Mouse (Mus musculus) embryonic facial prominence, embryonic 15.5 days (tissue): ENCODE data around the gene Elavl2. TPM values are rescaled to one million over a fixed set of nuclear protein-coding genes. Genes with fewer than 3 reads are reported as not detected.
A peak's percentile ranks its signal among the peaks of the same experiment; 100 is the strongest.

Experiments
- ATAC-seq: fragments of 200-750 bp; cut with Nextera tagmentation; 2 replicates; pipeline ENCODE4 v1.8.0; 2017; ENCODE audit warnings: low read depth, moderate TSS enrichment; ENCODE audit not compliant: insufficient number of reproducible peaks, low FRiP score, low TSS enrichment
- H3K27ac ChIP-seq: fragments of 300-500 bp; sonication (generic); replicated peaks from 2 replicates; pipeline ENCODE4 v1.5.1; 2015; ENCODE audit warnings: mild to moderate bottlenecking, inconsistent platforms
- H3K27me3 ChIP-seq: fragments of 300-500 bp; sonication (generic); 2 replicates; pipeline ENCODE4 v1.6.1; 2015; ENCODE audit warnings: inconsistent platforms
- H3K36me3 ChIP-seq: fragments of 300-500 bp; sonication (generic); 2 replicates; pipeline ENCODE4 v1.6.1; 2015; ENCODE audit warnings: mild to moderate bottlenecking, inconsistent platforms
- H3K4me1 ChIP-seq: fragments of 300-500 bp; sonication (generic); 2 replicates; pipeline ENCODE4 v1.6.1; 2015; ENCODE audit warnings: inconsistent platforms
- H3K4me2 ChIP-seq: fragments of 300-500 bp; sonication (generic); replicated peaks from 2 replicates; pipeline ENCODE4 v1.6.1; 2015; ENCODE audit warnings: mild to moderate bottlenecking, inconsistent platforms
- H3K4me3 ChIP-seq: fragments of 300-500 bp; sonication (generic); replicated peaks from 2 replicates; pipeline ENCODE4 v1.5.1; 2015; ENCODE audit warnings: mild to moderate bottlenecking, inconsistent platforms
- H3K9ac ChIP-seq: fragments of 300-500 bp; sonication (generic); 2 replicates; pipeline ENCODE4 v1.6.1; 2015; ENCODE audit warnings: inconsistent platforms
- H3K9me3 ChIP-seq: fragments of 300-500 bp; sonication (generic); replicated peaks from 2 replicates; pipeline ENCODE4 v1.6.1; 2016; ENCODE audit warnings: inconsistent platforms
- WGBS: fragments of 180-500 bp; shearing (Covaris S2); methylation state at CpG from one replicate; pipeline ENCODE4 v1.1.7; 2015; 5-methylcytosine and 5-hydroxymethylcytosine counted together
- polyA plus RNA-seq: library from polyadenylated mRNA; unstranded; fragments of >200 nt; fragmentation: Nextera tagmentation; extraction: Ambion mirVana; gene quantifications from 2 replicates; pipeline ENCODE4 v1.2.1, GENCODE M21; 2015

The Elavl2 gene
- polyA plus RNA-seq, 1 experiment from 2014 or later: 4.4 TPM

DNA sequence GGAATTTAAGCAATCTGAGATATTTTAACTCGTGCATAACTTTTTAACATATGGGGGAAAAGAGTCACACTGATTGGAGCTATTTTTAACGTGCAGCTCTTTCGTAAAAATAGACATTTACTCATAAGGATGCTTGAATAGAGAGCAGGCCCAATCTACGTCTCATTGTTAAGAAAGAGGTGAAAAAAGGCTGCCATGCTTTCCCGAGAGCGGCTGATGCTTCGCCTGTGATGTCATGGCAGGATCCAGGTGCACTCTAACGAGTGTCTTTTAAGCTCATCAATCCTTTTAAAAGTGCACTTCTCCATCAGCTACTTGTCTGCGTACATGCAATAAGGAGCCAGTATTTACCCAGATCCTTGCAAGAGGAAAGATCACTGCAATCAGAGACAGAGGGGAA, 156.0 kb downstream of the Elavl2 start:
- Histone ChIP-seq H3K27me3 (no peaks in the 10 kb centered on the region), H3K27ac (no peak overlapping the region), H3K4me2 (no peak overlapping the region), H3K4me3 (no peak overlapping the region), H3K4me1 (no peaks in the 10 kb centered on the region), H3K36me3 (no peaks in the 10 kb centered on the region), H3K9me3 (no peaks in the 10 kb centered on the region), H3K9ac (no peak overlapping the region)
- 58% methylated on average over 9 of the region's 9 CpGs for WGBS
- no peak for ATAC-seq

DNA sequence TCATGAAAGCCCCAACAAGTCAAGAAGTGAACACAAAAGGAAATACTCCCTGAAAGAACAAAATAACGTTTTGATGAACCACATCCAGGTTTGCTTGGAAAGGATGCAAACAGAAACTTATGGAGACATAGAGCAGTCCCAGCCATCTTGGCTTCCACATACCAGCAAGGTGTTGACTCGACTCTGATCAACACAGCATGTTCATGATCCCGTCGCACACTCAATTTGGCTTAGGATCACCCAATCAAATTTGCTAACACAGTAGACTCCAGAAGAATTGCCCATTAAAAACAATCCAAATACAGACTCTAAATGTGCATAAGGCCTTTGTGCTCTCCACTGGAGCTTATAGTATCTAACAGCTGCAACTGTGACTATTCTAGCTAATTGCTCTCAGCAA, 156.7 kb downstream of the Elavl2 start:
- no peak overlapping the region for H3K4me3 ChIP-seq
- H3K27me3 ChIP-seq: no peaks in the 10 kb centered on the region
- H3K36me3 ChIP-seq: no peaks in the 10 kb centered on the region
- no peaks in the 10 kb centered on the region for H3K4me1 ChIP-seq
- H3K27ac ChIP-seq: no peak overlapping the region
- no peaks in the 10 kb centered on the region for H3K9me3 ChIP-seq
- no peak overlapping the region for H3K4me2 ChIP-seq
- WGBS: 86% methylated on average over 4 of the region's 4 CpGs
- no peak for ATAC-seq
- H3K9ac ChIP-seq: no peak overlapping the region

GRCm38 (mm10) chr4:91238739-91239485, 161.7 kb downstream of the Elavl2 start:
- 79% methylated on average over 6 of the region's 6 CpGs for WGBS
- no peak overlapping the region for H3K4me2 ChIP-seq
- 0 out of 2 replicates have a peak, but pooled peaks cover 4% of the 10 kb centered on the region for H3K4me1 ChIP-seq
- ATAC-seq: no peak
- no peaks in the 10 kb centered on the region for H3K27me3 ChIP-seq
- H3K4me3 ChIP-seq: no peak overlapping the region
- H3K36me3 ChIP-seq: no peaks in the 10 kb centered on the region
- no peaks in the 10 kb centered on the region for H3K9me3 ChIP-seq
- no peak overlapping the region for H3K9ac ChIP-seq
- no peak overlapping the region for H3K27ac ChIP-seq

DNA sequence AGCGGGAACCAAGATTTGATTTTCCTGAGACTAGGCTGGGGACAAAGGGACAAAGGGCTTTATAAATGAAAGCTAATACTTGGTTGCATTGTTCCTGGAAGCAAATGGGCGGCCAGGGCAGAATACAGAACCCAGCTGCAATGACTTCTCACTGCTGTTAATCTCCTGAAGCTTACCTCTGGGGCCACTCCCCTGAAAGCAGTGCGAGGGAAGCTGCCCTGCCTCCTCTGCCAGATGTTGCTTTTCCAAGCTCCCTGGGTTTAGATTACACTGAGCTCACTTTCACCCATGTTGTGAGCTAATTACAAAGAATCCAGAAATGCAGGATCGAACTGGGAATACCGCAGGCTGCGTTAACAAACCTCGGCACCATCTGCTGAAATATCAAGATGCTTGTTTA, 163.6 kb downstream of the Elavl2 start:
- Histone ChIP-seq H3K9ac (no peak overlapping the region), H3K36me3 (no peaks in the 10 kb centered on the region), H3K27ac (no peak overlapping the region), H3K4me1 (0 out of 2 replicates have a peak, but pooled peaks cover 4% of the 10 kb centered on the region), H3K9me3 (no peaks in the 10 kb centered on the region), H3K4me3 (no peak overlapping the region), H3K4me2 (no peak overlapping the region; the same call in 1 of the 2 replicates), H3K27me3 (no peaks in the 10 kb centered on the region)
- 19% methylated on average over 7 of the region's 7 CpGs for WGBS
- no peak for ATAC-seq

DNA sequence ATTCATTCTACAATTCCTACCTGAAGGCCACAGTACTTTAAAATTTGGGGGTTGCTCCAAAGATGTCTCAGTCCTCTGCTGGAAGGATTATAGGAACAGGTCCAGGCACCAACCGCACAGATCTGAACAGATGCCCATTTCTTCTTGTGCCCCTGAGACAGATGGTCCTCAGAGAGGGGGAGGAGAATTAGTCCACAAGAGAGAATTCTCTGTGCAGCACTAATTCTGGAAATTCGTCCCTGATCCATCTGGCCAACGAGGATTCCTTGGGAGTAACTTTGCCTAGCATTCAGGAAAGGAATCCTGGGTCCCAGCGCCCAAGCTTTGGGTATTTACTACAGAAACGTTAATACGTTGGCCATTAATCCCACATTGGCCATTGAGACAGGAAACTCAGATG, 165.6 kb downstream of the Elavl2 start:
- WGBS: 79% methylated on average over 6 of the region's 6 CpGs
- no peak for ATAC-seq

DNA sequence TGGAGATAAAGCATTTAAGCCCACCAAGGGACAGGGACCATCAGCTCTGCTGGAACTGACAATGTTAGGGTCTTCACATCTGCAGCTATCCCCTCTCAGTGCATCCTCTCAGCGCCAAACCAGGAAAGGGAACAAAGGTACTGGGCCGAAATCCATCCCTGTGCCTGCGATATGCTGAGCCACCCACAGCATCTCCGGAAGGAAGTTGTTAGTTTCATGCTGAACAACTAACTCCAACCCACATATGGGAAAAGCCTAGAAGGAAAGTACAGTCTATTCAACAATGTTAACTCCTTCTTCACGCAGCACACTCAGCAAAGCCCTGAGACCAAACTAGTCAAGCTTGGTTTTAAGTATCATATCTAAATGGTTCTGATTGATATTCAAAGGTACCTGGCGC, 167.0 kb downstream of the Elavl2 start:
- H3K4me1 ChIP-seq: 0 out of 2 replicates have a peak, but pooled peaks cover 4% of the 10 kb centered on the region
- no peak for ATAC-seq
- H3K4me2 ChIP-seq: no peak overlapping the region
- no peak overlapping the region for H3K4me3 ChIP-seq
- no peak overlapping the region for H3K27ac ChIP-seq
- no peaks in the 10 kb centered on the region for H3K27me3 ChIP-seq
- no peak overlapping the region for H3K9ac ChIP-seq
- 85% methylated on average over 6 of the region's 6 CpGs for WGBS
- no peaks in the 10 kb centered on the region for H3K9me3 ChIP-seq
- H3K36me3 ChIP-seq: no peaks in the 10 kb centered on the region

More for the DNA sequence above, 165.6 kb downstream of the Elavl2 start:
- Histone ChIP-seq H3K36me3 (no peaks in the 10 kb centered on the region), H3K4me2 (no peak overlapping the region), H3K9ac (no peak overlapping the region), H3K4me1 (0 out of 2 replicates have a peak, but pooled peaks cover 4% of the 10 kb centered on the region), H3K27me3 (no peaks in the 10 kb centered on the region), H3K4me3 (no peak overlapping the region), H3K9me3 (no peaks in the 10 kb centered on the region), H3K27ac (no peak overlapping the region)

DNA sequence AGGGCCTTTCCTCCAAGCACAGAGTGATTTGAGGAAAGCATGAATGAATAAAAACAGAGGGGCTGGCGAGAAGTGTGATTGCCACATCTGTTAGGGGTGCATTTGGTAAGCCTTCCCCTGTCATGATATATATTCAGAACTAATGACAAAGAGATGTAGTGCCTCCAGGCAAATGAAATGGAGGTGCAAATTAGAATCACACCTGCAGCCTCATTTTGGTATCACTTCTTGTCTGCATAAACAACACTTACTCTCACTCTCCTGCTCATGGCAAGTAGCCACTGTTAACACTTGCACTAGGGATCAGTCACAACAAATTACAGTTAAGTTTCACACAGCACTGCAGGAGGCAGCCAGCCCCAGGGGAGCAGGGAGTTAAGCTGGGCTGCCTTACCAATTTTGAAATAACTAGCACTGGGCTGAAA, 170.1 kb downstream of the Elavl2 start:
- ATAC-seq: 0 out of 2 replicates have a peak, but pooled peaks have one; percentile 47

DNA sequence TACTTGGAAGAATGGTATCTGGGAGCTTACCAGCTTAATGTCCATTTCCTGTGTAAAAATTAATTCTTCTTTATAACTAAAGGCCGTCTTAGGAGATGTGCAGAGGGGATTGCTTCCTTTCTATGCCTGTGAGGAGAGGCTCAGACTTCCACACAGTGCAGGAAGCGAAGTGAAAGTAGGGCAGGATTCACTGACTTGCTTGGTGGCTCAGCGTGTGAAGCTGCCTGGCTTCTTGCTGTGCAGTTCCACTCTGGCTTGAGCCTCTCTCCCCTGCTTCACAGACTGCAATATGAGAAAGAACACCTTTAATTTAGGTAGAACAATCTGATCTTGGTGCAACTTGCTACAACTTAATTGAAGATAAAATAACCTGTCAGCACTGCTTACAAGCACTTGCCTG, 172.2 kb downstream of the Elavl2 start:
- H3K4me2 ChIP-seq: no peak overlapping the region
- WGBS: 69% methylated on average over 3 of the region's 3 CpGs
- no peaks in the 10 kb centered on the region for H3K36me3 ChIP-seq
- H3K9me3 ChIP-seq: no peaks in the 10 kb centered on the region
- H3K9ac ChIP-seq: no peak overlapping the region
- no peak for ATAC-seq
- no peak overlapping the region for H3K4me3 ChIP-seq
- H3K27ac ChIP-seq: no peak overlapping the region
- no peaks in the 10 kb centered on the region for H3K4me1 ChIP-seq
- H3K27me3 ChIP-seq: no peaks in the 10 kb centered on the region

More for the DNA sequence above, 170.1 kb downstream of the Elavl2 start:
- Histone ChIP-seq H3K4me2 (no peak overlapping the region), H3K27ac (no peak overlapping the region), H3K9me3 (no peaks in the 10 kb centered on the region), H3K4me1 (no peaks in the 10 kb centered on the region), H3K4me3 (no peak overlapping the region), H3K9ac (no peak overlapping the region), H3K27me3 (no peaks in the 10 kb centered on the region), H3K36me3 (no peaks in the 10 kb centered on the region)
- WGBS: 63% methylated on average over 1 of the region's 1 CpGs

DNA sequence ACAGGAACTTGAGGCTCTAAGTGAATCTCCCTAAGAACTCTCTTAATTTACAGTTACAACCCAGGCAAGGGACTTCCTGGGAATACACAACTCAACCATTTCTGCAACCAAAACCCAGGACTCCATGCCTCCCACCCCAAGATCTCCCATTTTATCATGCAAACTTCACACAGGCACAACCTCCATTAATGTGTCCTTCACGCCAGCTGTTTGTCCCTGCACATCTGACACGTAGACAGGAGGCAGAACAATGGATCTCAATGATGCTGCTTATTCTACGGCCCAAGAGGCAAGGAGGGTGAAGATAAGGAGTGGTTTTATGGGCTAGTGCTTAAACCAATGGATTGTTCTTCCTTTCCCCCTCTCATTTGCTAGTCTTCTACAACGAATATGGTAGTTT, 176.8 kb downstream of the Elavl2 start:
- WGBS: 82% methylated on average over 4 of the region's 4 CpGs
- Histone ChIP-seq H3K9me3 (no peaks in the 10 kb centered on the region), H3K4me3 (no peak overlapping the region), H3K27me3 (no peaks in the 10 kb centered on the region), H3K36me3 (no peaks in the 10 kb centered on the region), H3K4me2 (no peak overlapping the region), H3K4me1 (no peaks in the 10 kb centered on the region), H3K9ac (no peak overlapping the region), H3K27ac (no peak overlapping the region)
- no peak for ATAC-seq

DNA sequence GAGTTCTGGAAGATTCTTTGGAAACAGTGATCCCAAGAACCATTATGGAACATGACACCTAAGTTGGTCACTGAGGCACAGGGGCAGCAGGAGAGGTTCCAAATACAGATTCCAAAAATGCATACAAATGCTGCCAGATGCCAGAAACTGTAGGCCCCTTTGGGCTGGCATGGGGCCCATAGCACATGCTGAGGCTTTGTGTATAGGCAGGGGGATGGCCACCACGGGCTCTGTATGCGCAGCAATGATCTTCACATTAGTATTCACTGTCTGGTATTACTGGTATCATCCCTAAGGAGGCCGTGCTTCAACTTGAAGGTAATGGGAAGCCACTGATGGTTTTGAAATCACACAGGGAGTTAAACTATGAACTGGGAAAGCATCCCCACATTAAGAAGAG, 181.3 kb downstream of the Elavl2 start:
- WGBS: 60% methylated on average over 3 of the region's 3 CpGs
- H3K9ac ChIP-seq: no peak overlapping the region
- H3K4me1 ChIP-seq: no peaks in the 10 kb centered on the region
- no peak for ATAC-seq
- H3K4me3 ChIP-seq: no peak overlapping the region
- no peaks in the 10 kb centered on the region for H3K27me3 ChIP-seq
- no peak overlapping the region for H3K4me2 ChIP-seq
- H3K27ac ChIP-seq: no peak overlapping the region
- H3K9me3 ChIP-seq: no peaks in the 10 kb centered on the region
- H3K36me3 ChIP-seq: no peaks in the 10 kb centered on the region

DNA sequence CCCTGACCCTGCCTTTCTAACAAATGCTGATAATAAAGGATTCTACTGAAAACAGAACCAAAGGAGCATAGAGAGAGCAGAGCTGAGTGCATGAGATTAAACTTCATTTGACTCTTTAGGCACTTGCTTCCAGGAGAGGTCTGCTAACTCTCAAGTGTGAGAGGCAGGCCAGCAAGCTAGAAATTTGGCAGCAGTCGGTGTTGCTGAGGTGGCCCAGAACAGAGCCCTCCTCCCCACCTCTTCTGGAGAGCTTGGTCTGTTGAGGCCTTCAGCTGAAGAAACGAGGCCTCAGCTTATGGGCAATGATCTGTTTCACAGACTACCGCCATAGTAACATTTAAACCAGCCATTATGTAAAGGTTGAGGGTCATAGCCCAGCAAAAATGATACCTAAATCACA, 186.7 kb downstream of the Elavl2 start:
- no peak overlapping the region for H3K4me2 ChIP-seq
- no peak overlapping the region for H3K9ac ChIP-seq
- no peak overlapping the region for H3K4me3 ChIP-seq
- WGBS: 77% methylated on average over 3 of the region's 3 CpGs
- H3K4me1 ChIP-seq: no peaks in the 10 kb centered on the region
- ATAC-seq: no peak
- no peak overlapping the region for H3K27ac ChIP-seq
- no peaks in the 10 kb centered on the region for H3K9me3 ChIP-seq
- no peaks in the 10 kb centered on the region for H3K27me3 ChIP-seq
- H3K36me3 ChIP-seq: no peaks in the 10 kb centered on the region
